Mouse (Mus musculus) olfactory bulb, adult 2 months (tissue): ENCODE measurements at regions not wholly inside any gene's neighbourhood (a gene's known extent, or its start where the extent isn't known, plus 50 kb on each side); places are given as distances from the start of the nearest gene placed in this dataset.

Source experiments
- H3K27ac ChIP-seq: fragments of 200-500 bp; 2 replicates; pipeline ENCODE4 v1.5.1; 2012; ENCODE audit warnings: low read depth, low read length; ENCODE audit not compliant: insufficient read depth
- H3K4me1 ChIP-seq: fragments of 200-500 bp; 2 replicates; pipeline ENCODE4 v1.6.1; 2012; ENCODE audit warnings: low read length; ENCODE audit not compliant: control insufficient read depth, insufficient read depth
- H3K4me3 ChIP-seq: fragments of 200-500 bp; 2 replicates; pipeline ENCODE4 v1.5.1; 2012; ENCODE audit warnings: mild to moderate bottlenecking, low read depth, low read length, moderate library complexity; ENCODE audit not compliant: insufficient read depth
- CTCF ChIP-seq: fragments of 200-500 bp; IDR thresholded peaks from 2 replicates; pipeline ENCODE4 v1.5.1; 2012; ENCODE audit warnings: low read depth, mild to moderate bottlenecking, low read length, moderate library complexity; ENCODE audit not compliant: insufficient read depth
- POLR2A ChIP-seq: fragments of 200-500 bp; IDR thresholded peaks from 2 replicates; pipeline ENCODE4 v1.6.1; 2012; ENCODE audit warnings: mild to moderate bottlenecking, low read depth, low read length, moderate library complexity; ENCODE audit not compliant: insufficient read depth
- WGBS: fragments of 180-500 bp; shearing (Covaris S2); methylation state at CpG from one replicate; pipeline ENCODE4 v1.1.7; 2018; 5-methylcytosine and 5-hydroxymethylcytosine counted together

- 92% methylated on average over 7 of the region's 7 CpGs for WGBS
- no peak overlapping the region for H3K4me3 ChIP-seq
- H3K27ac ChIP-seq, result no peak overlapping the region
- TF ChIP-seq CTCF, result no peak
- TF ChIP-seq POLR2A, result no peak
- no peaks in the 10 kb centered on the region for H3K4me1 ChIP-seq
Measured at GRCm38 (mm10) chr4:84001645-84002044, 476.3 kb downstream of the Ccdc171 start.

- TF ChIP-seq POLR2A, result no peak
- no peak for TF ChIP-seq CTCF
- no peaks in the 10 kb centered on the region for H3K4me1 ChIP-seq
- WGBS, result 91% methylated on average over 7 of the region's 7 CpGs
- no peak overlapping the region for H3K4me3 ChIP-seq
- no peak overlapping the region for H3K27ac ChIP-seq
Measured at GRCm38 (mm10) chr4:84004055-84004778, 478.9 kb downstream of the Ccdc171 start.

- Histone ChIP-seq H3K27ac (no peak overlapping the region), H3K4me1 (no peaks in the 10 kb centered on the region), H3K4me3 (no peak overlapping the region)
- TF ChIP-seq POLR2A (no peak), CTCF (no peak)
- WGBS, result 64% methylated on average over 10 of the region's 10 CpGs
Measured at GRCm38 (mm10) chr4:84004786-84005382, 479.5 kb downstream of the Ccdc171 start.

DNA sequence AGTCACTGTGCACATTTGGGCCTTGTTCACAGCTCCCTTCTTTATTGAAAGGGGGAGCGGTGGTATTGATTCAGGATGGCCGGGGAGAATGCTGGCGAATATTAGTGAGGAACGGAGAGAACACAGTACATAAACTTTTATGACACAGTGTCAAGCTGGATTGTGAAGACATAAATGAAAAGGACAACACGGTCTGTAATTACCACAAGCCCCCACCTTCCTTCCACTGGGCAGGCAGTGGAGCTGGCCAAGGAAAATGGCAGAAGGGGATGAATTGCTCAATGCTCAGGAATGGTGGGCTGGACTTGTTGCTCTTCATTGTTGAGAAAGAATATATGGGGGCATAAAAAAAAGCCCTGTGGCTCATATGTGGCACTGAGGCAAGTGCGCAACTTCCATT lies 486.6 kb downstream of the Ccdc171 start:
- TF ChIP-seq CTCF, result no peak
- TF ChIP-seq POLR2A, result no peak
- H3K4me3 ChIP-seq, result no peak overlapping the region
- H3K27ac ChIP-seq, result no peak overlapping the region
- 94% methylated on average over 6 of the region's 6 CpGs for WGBS
- H3K4me1 ChIP-seq, result peaks cover 6% of the 10 kb centered on the region

- no peak overlapping the region for H3K4me3 ChIP-seq
- WGBS, result 95% methylated on average over 4 of the region's 4 CpGs
- no peak for TF ChIP-seq POLR2A
- no peak for TF ChIP-seq CTCF
- no peak overlapping the region for H3K27ac ChIP-seq
- H3K4me1 ChIP-seq, result peaks cover 6% of the 10 kb centered on the region
Measured at GRCm38 (mm10) chr4:84015139-84015538, 489.8 kb downstream of the Ccdc171 start.

GRCm38 (mm10) chr4:84015552-84016169 lies 490.3 kb downstream of the Ccdc171 start:
- no peak overlapping the region for H3K27ac ChIP-seq
- TF ChIP-seq POLR2A, result no peak
- no peak for TF ChIP-seq CTCF
- peaks cover 6% of the 10 kb centered on the region for H3K4me1 ChIP-seq
- no peak overlapping the region for H3K4me3 ChIP-seq
- 27% methylated on average over 8 of the region's 8 CpGs for WGBS

DNA sequence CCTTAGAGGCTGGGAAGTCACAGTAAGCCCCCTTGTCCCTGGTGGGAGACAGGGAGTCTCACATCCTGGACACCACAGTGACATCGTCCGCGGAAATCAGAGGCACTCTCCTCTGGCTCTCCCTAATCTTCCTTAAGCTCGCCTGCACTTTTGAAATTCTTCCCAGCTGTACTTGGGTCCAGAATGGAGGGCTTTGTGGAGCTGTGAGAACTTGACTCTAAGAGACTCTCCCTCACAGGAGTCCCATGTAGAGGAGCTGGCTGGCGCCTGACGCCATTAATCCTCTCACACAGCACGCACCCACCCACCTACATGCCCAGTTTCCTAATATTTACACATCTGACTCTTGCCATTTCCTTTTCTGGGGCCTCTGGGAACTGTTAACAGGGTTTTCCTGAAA lies 492.8 kb downstream of the Ccdc171 start:
- TF ChIP-seq CTCF (no peak), POLR2A (no peak)
- 89% methylated on average over 7 of the region's 7 CpGs for WGBS

GRCm38 (mm10) chr4:84018774-84019173 lies 493.4 kb downstream of the Ccdc171 start:
- H3K4me3 ChIP-seq, result no peak overlapping the region
- no peak for TF ChIP-seq POLR2A
- TF ChIP-seq CTCF, result no peak
- WGBS, result 61% methylated on average over 7 of the region's 7 CpGs
- no peak overlapping the region for H3K27ac ChIP-seq
- peaks cover 6% of the 10 kb centered on the region for H3K4me1 ChIP-seq

More for the DNA sequence above, 492.8 kb downstream of the Ccdc171 start:
- peaks cover 6% of the 10 kb centered on the region for H3K4me1 ChIP-seq
- no peak overlapping the region for H3K4me3 ChIP-seq
- H3K27ac ChIP-seq, result no peak overlapping the region

DNA sequence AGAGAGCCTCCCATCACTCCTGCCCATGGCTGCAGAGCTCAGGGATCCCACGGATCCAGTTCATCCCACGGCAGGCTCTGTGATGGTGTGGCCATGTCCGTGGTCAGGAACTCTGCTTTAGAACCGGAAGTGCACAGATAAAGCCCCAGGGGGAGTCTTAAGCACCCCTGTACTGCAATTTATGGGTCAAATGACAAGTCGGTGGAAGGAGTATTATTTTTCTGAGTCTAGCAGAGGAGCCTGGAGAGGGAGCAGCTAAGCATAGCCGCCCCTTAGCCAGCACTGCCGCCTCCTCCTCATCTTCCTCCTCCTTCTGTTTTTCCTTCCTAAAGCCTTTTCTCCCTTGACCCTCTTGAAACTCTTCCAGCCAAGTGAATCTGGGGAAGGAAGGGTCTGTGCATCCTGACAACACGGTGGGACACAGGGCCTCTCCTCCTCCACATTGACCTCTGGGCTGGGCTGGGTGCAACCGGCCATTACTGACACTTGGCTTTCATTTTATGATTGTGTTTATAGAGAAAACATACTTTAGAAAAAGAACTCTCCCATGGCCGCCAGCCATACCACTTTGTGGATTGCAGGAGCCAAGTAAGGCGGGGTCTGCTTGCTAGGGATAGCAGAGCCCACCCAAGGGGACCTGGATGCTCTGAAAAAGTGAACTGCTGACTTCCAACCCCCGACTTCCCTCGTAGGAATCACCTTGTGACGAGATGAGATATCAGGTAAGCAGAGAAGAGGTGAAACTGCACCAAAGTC lies 494.3 kb downstream of the Ccdc171 start:
- no peak for TF ChIP-seq CTCF
- TF ChIP-seq POLR2A, result no peak
- H3K4me3 ChIP-seq, result no peak overlapping the region
- peaks cover 6% of the 10 kb centered on the region for H3K4me1 ChIP-seq
- WGBS, result 87% methylated on average over 14 of the region's 14 CpGs
- no peak overlapping the region for H3K27ac ChIP-seq
